Mouse (Mus musculus) G1E (cell line): ENCODE measurements at regions not wholly inside any gene's neighbourhood (a gene's known extent, or its start where the extent isn't known, plus 50 kb on each side); places are given as distances from the start of the nearest gene placed in this dataset.

Experiments used
- CTCF ChIP-seq: IDR thresholded peaks from 2 replicates; pipeline ENCODE4 v1.5.1; 2012; ENCODE audit warnings: low read depth, low read length, inconsistent platforms, mixed read lengths
- GATA1 ChIP-seq: IDR thresholded peaks from 2 replicates; pipeline ENCODE4 v1.6.1; 2012; ENCODE audit warnings: borderline replicate concordance, low read length, inconsistent platforms, mixed read lengths
- GATA2 ChIP-seq: IDR thresholded peaks from 2 replicates; pipeline ENCODE4 v1.6.1; 2012; ENCODE audit warnings: low read depth, low read length, inconsistent platforms, borderline replicate concordance
- POLR2AphosphoS5 ChIP-seq: IDR thresholded peaks from 2 replicates; pipeline ENCODE4 v1.6.1; 2012; ENCODE audit warnings: low read depth, low read length, inconsistent platforms; ENCODE audit not compliant: insufficient replicate concordance
- TAL1 ChIP-seq: conservative IDR thresholded peaks from 2 replicates; pipeline ENCODE4 v1.6.1; 2012; ENCODE audit warnings: low read depth, low read length, inconsistent platforms, mixed read lengths

GRCm38 (mm10) chr7:136112163-136112562, 396.0 kb upstream of the Mki67 start:
- TF ChIP-seq CTCF (no peak), GATA1 (no peak), TAL1 (no peak), GATA2 (no peak), POLR2AphosphoS5 (no peak)
